Mouse (Mus musculus) Muller cell, postnatal 12 days (primary cell): Measurements from ENCODE around the gene Znrf3.

Experiments
- DNase-seq: peaks from one replicate; pipeline ENCODE4 v3.0.0-alpha.2; 2015; ENCODE audit errors: inconsistent ontology term

Gene Znrf3

GRCm38 (mm10) chr11:5398301-5399053 is 46.2 kb downstream of the Znrf3 start:
- peak; percentile 65 for DNase-seq

GRCm38 (mm10) chr11:5390969-5391831 is 53.4 kb downstream of the Znrf3 start:
- no peak for DNase-seq

GRCm38 (mm10) chr11:5382652-5383051 is 62.0 kb downstream of the Znrf3 start:
- DNase-seq = no peak

- peak; percentile 72 for DNase-seq
Observed at GRCm38 (mm10) chr11:5381226-5381625, 63.4 kb downstream of the Znrf3 start.

- DNase-seq = peak; percentile 27
Observed at GRCm38 (mm10) chr11:5380275-5380674, 64.4 kb downstream of the Znrf3 start.

- DNase-seq = no peak
Observed at GRCm38 (mm10) chr11:5369176-5369575, 75.5 kb downstream of the Znrf3 start.

GRCm38 (mm10) chr11:5368492-5368891 is 76.2 kb downstream of the Znrf3 start:
- DNase-seq = no peak

GRCm38 (mm10) chr11:5355266-5355764 is 89.3 kb downstream of the Znrf3 start:
- no peak for DNase-seq

GRCm38 (mm10) chr11:5354753-5355152 is 89.9 kb downstream of the Znrf3 start:
- DNase-seq = peak; percentile 66

- DNase-seq = no peak
Observed at GRCm38 (mm10) chr11:5353032-5353431, 91.6 kb downstream of the Znrf3 start.

- DNase-seq = no peak
Observed at GRCm38 (mm10) chr11:5349483-5349882, 95.2 kb downstream of the Znrf3 start.

GRCm38 (mm10) chr11:5346845-5347640 is 97.6 kb downstream of the Znrf3 start:
- no peak for DNase-seq

GRCm38 (mm10) chr11:5343748-5344147 is 100.9 kb downstream of the Znrf3 start:
- no peak for DNase-seq

- no peak for DNase-seq
Observed at GRCm38 (mm10) chr11:5339732-5340131, 104.9 kb downstream of the Znrf3 start.

GRCm38 (mm10) chr11:5336852-5337251 is 107.8 kb downstream of the Znrf3 start:
- no peak for DNase-seq

GRCm38 (mm10) chr11:5336269-5336668 is 108.4 kb downstream of the Znrf3 start:
- no peak for DNase-seq

- DNase-seq = no peak
Observed at GRCm38 (mm10) chr11:5330851-5331250, 113.8 kb downstream of the Znrf3 start.

GRCm38 (mm10) chr11:5327693-5328092 is 117.0 kb downstream of the Znrf3 start:
- no peak for DNase-seq

- DNase-seq = no peak
Observed at GRCm38 (mm10) chr11:5326252-5326651, 118.4 kb downstream of the Znrf3 start.

GRCm38 (mm10) chr11:5325217-5325616 is 119.4 kb downstream of the Znrf3 start:
- no peak for DNase-seq

- DNase-seq = no peak
Observed at GRCm38 (mm10) chr11:5324296-5324695, 120.4 kb downstream of the Znrf3 start.

GRCm38 (mm10) chr11:5321687-5322086 is 123.0 kb downstream of the Znrf3 start:
- DNase-seq = no peak
